Mouse (Mus musculus) forebrain, embryonic 10.5 days (tissue): Measurements from ENCODE around the gene Myadml2. TPM values are rescaled to one million over a fixed set of nuclear protein-coding genes. Genes with fewer than 3 reads are reported as not detected.

Source experiments
- DNase-seq: peaks from one replicate; pipeline ENCODE4 v3.0.0-alpha.2; 2017; ENCODE audit warnings: low spot score; ENCODE audit errors: extremely low spot score
- H3K27ac ChIP-seq: fragments of 300-500 bp; sonication (generic); 2 replicates; pipeline ENCODE4 v1.5.1; 2016; ENCODE audit warnings: mild to moderate bottlenecking
- H3K27me3 ChIP-seq: fragments of 300-500 bp; sonication (generic); 2 replicates; pipeline ENCODE4 v1.6.1; 2016; ENCODE audit warnings: mild to moderate bottlenecking; ENCODE audit not compliant: poor library complexity, severe bottlenecking
- H3K36me3 ChIP-seq: fragments of 300-500 bp; sonication (generic); replicated peaks from 2 replicates; pipeline ENCODE4 v1.6.1; 2016; ENCODE audit warnings: mild to moderate bottlenecking, moderate library complexity
- H3K4me1 ChIP-seq: fragments of 300-500 bp; sonication (generic); 2 replicates; pipeline ENCODE4 v1.6.1; 2016
- H3K4me3 ChIP-seq: fragments of 300-500 bp; sonication (generic); 2 replicates; pipeline ENCODE4 v1.5.1; 2016; ENCODE audit warnings: mild to moderate bottlenecking, moderate library complexity
- H3K9me3 ChIP-seq: fragments of 300-500 bp; sonication (generic); 2 replicates; pipeline ENCODE4 v1.6.1; 2016; ENCODE audit warnings: mild to moderate bottlenecking, moderate library complexity
- WGBS: fragments of 180-500 bp; shearing (Covaris S2); methylation state at CpG from one replicate; pipeline ENCODE4 v1.1.7; 2016; 5-methylcytosine and 5-hydroxymethylcytosine counted together
- polyA plus RNA-seq: library from polyadenylated mRNA; unstranded; fragments of >200 nt; fragmentation: Nextera tagmentation; extraction: Ambion mirVana; gene quantifications from 2 replicates; pipeline ENCODE4 v1.2.1, GENCODE M21; 2016

Gene Myadml2
- polyA plus RNA-seq, 1 experiment from 2014 or later = not detected

DNA sequence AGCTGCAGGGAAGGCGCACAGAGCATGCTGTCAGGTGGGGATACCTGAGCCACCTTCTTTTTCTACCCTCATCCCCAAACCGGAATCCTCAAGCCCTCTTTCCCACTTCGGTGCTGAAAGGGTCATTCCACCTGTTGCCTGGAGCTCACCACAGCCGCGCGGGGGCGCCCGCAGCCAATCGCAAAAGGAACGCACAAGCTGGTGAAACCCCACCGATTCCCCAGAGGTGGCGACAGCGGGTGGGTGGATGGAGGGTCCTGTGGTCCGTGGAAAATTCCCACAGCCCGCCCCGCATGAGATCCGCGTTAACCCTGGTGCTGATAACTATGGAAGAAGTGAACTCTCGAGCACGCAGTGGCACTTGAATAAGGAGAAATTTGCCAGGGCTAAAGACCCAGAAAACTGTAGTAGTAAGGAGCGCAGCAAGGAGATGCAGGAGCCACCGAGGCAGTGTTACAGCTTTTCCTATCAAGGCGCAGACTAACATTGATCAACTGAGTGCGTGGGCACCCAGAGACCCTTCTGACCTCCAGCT is 11.0 kb upstream of the Myadml2 start:
- Histone ChIP-seq H3K36me3 (no peaks in the 10 kb centered on the region), H3K27ac (no peak overlapping the region), H3K4me1 (peaks cover 43% of the 10 kb centered on the region), H3K9me3 (no peaks in the 10 kb centered on the region), H3K4me3 (peak overlapping the region; percentile 53), H3K27me3 (peaks cover 92% of the 10 kb centered on the region)
- 3% methylated on average over 24 of the region's 24 CpGs for WGBS
- DNase-seq = peak; percentile 76

DNA sequence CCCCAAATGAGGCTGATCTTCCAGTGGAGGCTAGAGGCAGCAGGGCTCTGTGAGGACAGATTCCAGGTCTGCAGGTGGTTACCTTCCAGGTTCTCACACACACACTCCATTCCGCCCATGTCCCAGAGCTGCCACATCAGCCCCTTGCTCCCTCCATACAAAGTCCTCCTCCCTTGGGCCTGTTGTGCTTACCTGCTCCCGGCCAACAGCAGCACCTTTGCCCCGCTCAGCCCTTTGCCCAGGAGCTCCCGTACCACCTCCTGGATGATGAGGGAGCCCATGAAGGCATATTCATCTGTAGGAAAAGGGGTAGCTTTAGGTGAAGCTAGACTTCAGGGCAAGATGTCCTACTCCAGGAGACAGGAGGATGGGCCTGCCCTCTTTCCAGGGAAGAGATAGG is 9.3 kb upstream of the Myadml2 start:
- Histone ChIP-seq H3K4me3 (no peak overlapping the region), H3K27ac (no peak overlapping the region), H3K4me1 (peaks cover 31% of the 10 kb centered on the region), H3K36me3 (no peaks in the 10 kb centered on the region), H3K27me3 (peaks cover 78% of the 10 kb centered on the region), H3K9me3 (no peaks in the 10 kb centered on the region)
- no peak for DNase-seq
- 88% methylated on average over 4 of the region's 4 CpGs for WGBS

- Histone ChIP-seq H3K4me1 (peaks cover 13% of the 10 kb centered on the region), H3K36me3 (no peaks in the 10 kb centered on the region), H3K27me3 (peaks cover 57% of the 10 kb centered on the region), H3K27ac (no peak overlapping the region), H3K4me3 (no peak overlapping the region), H3K9me3 (no peaks in the 10 kb centered on the region)
- WGBS = 67% methylated on average over 3 of the region's 3 CpGs
- no peak for DNase-seq
Measured at GRCm38 (mm10) chr11:120654741-120655140, 6.8 kb upstream of the Myadml2 start.

DNA sequence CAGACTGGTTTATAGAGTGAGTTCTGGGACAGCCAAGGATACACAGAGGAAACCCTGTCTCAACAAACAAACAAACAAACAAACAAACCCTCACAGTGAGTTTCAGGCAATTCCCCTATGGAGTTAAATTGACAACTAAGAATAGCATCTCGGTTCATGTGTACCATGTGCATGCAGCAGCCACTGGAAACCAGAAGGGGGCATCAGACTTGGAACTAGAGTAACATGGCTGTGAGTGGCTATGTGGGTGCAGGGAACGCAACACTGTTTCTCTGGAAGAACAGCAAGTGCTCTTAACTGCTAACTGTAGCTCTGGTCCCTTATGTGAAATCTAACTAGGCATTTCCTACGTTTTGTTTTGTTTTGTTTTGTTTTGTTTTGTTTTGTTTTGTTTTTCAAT is 3.9 kb upstream of the Myadml2 start:
- Histone ChIP-seq H3K9me3 (no peaks in the 10 kb centered on the region), H3K4me1 (peaks cover 12% of the 10 kb centered on the region), H3K4me3 (no peak overlapping the region), H3K27me3 (peaks cover 45% of the 10 kb centered on the region), H3K36me3 (no peaks in the 10 kb centered on the region), H3K27ac (no peak overlapping the region)
- 68% methylated on average over 3 of the region's 3 CpGs for WGBS
- DNase-seq = no peak

GRCm38 (mm10) chr11:120647047-120647830 is 719 bp downstream of the Myadml2 start:
- H3K36me3 ChIP-seq = no peaks in the 10 kb centered on the region
- peak overlapping the region; percentile 32; the same call in 1 of the 2 replicates for H3K27ac ChIP-seq
- no peaks in the 10 kb centered on the region for H3K9me3 ChIP-seq
- H3K4me3 ChIP-seq = no peak overlapping the region
- peaks cover 31% of the 10 kb centered on the region for H3K4me1 ChIP-seq
- 80% methylated on average over 35 of the region's 35 CpGs for WGBS
- DNase-seq = no peak
- H3K27me3 ChIP-seq = peaks cover 33% of the 10 kb centered on the region

GRCm38 (mm10) chr11:120643601-120643987 is 4.4 kb downstream of the Myadml2 start, which contains the start of gene Pycr1:
TSS of gene Pycr1 (minus strand) at chr11:120643769.
- Histone ChIP-seq H3K4me3 (peak within 1 kb of the TSS; percentile 66), H3K27me3 (peaks cover 34% of the 10 kb centered on the region), H3K4me1 (peaks cover 46% of the 10 kb centered on the region), H3K9me3 (no peaks in the 10 kb centered on the region), H3K27ac (peak within 1 kb of the TSS; percentile 87), H3K36me3 (no peaks in the 10 kb centered on the region)
- peak; percentile 97 for DNase-seq
- under 1% methylated on average over 15 of the region's 15 CpGs for WGBS

DNA sequence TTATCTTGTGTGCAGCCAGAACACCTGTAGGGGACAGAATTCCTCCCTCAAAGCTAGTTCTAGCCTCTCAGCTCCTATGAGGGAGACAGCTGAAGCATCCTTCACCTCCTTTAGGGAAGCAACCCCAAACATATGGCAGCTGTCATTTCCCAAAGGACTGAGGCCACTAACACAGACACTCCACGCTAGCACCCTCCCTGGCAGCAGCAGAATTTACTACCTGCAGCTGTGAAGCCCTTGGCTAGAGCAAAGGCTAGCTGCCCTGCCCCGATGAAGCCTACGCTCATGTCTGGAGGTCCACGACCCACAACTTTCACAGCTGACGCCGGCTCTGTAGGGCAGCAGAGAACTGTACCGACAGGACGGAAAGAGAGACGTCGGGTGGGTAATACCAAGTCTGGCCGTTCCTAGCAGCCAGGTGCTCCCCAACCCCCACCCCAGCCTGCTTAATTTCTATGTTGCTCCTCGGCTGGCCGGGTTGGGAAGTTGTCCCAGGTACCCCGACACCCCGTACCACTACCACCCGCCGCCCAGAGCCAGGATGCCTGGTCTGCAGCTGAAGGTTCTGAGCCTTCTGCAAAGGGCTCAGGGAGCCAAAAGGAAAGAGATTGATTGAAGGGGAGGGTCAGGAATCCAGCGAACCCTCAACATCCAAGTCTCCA is 4.9 kb downstream of the Myadml2 start:
- Histone ChIP-seq H3K9me3 (no peaks in the 10 kb centered on the region), H3K4me3 (peak overlapping the region; percentile 66), H3K4me1 (peaks cover 42% of the 10 kb centered on the region), H3K27me3 (peaks cover 33% of the 10 kb centered on the region), H3K36me3 (no peaks in the 10 kb centered on the region), H3K27ac (peak overlapping the region; percentile 87)
- no peak for DNase-seq
- 5% methylated on average over 18 of the region's 18 CpGs for WGBS

- peaks cover 21% of the 10 kb centered on the region for H3K27me3 ChIP-seq
- H3K36me3 ChIP-seq = no peaks in the 10 kb centered on the region
- no peak overlapping the region for H3K27ac ChIP-seq
- no peaks in the 10 kb centered on the region for H3K9me3 ChIP-seq
- H3K4me1 ChIP-seq = peaks cover 37% of the 10 kb centered on the region
- 90% methylated on average over 8 of the region's 8 CpGs for WGBS
- no peak for DNase-seq
- H3K4me3 ChIP-seq = peak overlapping the region; percentile 66; the same call in 1 of the 2 replicates
Measured at GRCm38 (mm10) chr11:120641869-120642268, 6.1 kb downstream of the Myadml2 start.

GRCm38 (mm10) chr11:120641255-120641654 is 6.7 kb downstream of the Myadml2 start:
- Histone ChIP-seq H3K4me3 (peak overlapping the region; percentile 9; the same call in 1 of the 2 replicates), H3K27ac (no peak overlapping the region), H3K9me3 (no peaks in the 10 kb centered on the region), H3K27me3 (peaks cover 17% of the 10 kb centered on the region), H3K4me1 (peaks cover 42% of the 10 kb centered on the region), H3K36me3 (no peaks in the 10 kb centered on the region)
- no peak for DNase-seq
- 68% methylated on average over 9 of the region's 9 CpGs for WGBS

DNA sequence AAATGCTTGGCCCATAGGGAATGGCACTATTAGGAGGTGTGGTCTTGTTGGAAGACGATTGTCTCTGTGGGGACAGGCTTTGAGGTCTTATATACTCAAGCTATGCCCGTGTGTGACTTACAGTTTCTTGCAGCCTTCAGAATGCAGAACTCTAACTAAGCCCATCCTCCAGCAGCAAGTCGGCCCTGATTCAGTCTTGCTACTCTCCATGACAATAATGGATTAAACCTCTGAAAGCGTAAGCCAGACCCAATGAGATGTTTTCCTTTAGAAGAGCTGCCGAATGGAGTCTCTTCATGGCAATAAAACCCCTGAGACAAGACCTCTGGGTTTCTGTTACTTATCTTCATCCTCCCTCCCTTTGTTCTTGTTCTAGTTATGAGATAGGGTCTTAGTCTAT is 13.1 kb downstream of the Myadml2 start:
- H3K4me3 ChIP-seq = peak overlapping the region; percentile 96; the same call in 1 of the 2 replicates
- H3K9me3 ChIP-seq = no peaks in the 10 kb centered on the region
- peaks cover 58% of the 10 kb centered on the region for H3K4me1 ChIP-seq
- H3K27me3 ChIP-seq = no peaks in the 10 kb centered on the region
- no peak for DNase-seq
- H3K36me3 ChIP-seq = peaks cover 6% of the 10 kb centered on the region
- 84% methylated on average over 5 of the region's 5 CpGs for WGBS
- H3K27ac ChIP-seq = no peak overlapping the region

DNA sequence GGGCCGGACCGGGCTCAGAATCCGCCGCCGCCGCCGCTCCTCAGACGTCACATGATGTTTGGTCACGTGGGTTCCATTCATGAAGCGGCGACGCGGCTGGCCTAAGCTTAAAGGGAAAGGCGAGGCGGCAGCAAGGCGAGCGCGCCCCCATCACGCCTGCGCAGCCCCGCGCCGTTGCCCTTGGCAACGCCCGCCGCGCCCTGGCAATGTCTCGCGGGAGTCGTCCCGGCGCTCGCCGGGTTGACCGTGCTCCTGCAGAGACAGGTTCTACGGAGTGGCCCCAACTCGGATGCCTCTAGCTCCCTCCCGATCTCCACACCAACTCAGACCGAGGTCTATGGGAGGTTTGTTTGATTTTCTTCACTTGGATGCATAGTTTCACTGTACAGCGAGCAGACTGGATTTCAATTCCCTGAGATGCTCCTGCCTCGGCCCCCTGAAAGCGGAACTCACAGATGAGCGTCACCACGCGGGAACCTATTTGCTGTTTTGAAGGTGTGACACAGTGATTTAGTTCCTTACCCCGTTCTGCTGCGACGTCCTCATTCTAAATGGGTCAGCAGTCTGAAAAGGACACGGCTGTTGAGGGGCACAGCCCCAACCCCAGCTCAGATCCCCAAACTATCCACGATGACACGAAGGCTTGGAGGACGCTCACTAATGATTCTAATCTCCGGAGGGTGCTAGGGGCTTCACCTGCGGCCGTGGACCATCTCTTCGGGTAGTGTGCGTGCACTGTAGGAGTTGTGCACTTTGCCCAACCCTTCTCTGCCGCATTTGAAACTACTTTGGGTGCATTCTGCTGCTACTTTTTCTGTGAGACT is 14.2 kb downstream of the Myadml2 start, which contains the start of gene Mafg:
Gene Mafg, minus strand, starts transcription at position 81 of the 824 bp plus-strand sequence.
- peaks cover 69% of the 10 kb centered on the region for H3K4me1 ChIP-seq
- H3K36me3 ChIP-seq = peaks cover 17% of the 10 kb centered on the region
- no peaks in the 10 kb centered on the region for H3K9me3 ChIP-seq
- WGBS = 11% methylated on average over 58 of the region's 58 CpGs
- H3K27me3 ChIP-seq = no peaks in the 10 kb centered on the region
- peak; percentile 94 for DNase-seq
- peak within 1 kb of the TSS; percentile 96 for H3K4me3 ChIP-seq
- H3K27ac ChIP-seq = peak within 1 kb of the TSS; percentile 97
